Mouse (Mus musculus) lung, postnatal 0 days (tissue): ENCODE measurements around the gene Ubc. TPM values are rescaled to one million over a fixed set of nuclear protein-coding genes. Genes with fewer than 3 reads are reported as not detected.

Experiments used
- ATAC-seq: fragments of 200-750 bp; cut with Nextera tagmentation; 2 replicates; pipeline ENCODE4 v1.8.0; 2017; ENCODE audit warnings: moderate library complexity
- DNase-seq: peaks from one replicate; pipeline ENCODE4 v3.0.0-alpha.2; 2016; ENCODE audit warnings: low spot score
- H3K27ac ChIP-seq: fragments of 300-500 bp; sonication (generic); 2 replicates; pipeline ENCODE4 v1.5.1; 2014; ENCODE audit warnings: antibody characterized with exemption, mild to moderate bottlenecking, low read length, mixed read lengths
- H3K27me3 ChIP-seq: fragments of 300-500 bp; sonication (generic); replicated peaks from 2 replicates; pipeline ENCODE4 v1.6.1; 2014; ENCODE audit warnings: low read length, mixed read lengths; ENCODE audit not compliant: insufficient read depth
- H3K36me3 ChIP-seq: fragments of 300-500 bp; sonication (generic); 2 replicates; pipeline ENCODE4 v1.6.1; 2014; ENCODE audit warnings: low read length, mixed read lengths; ENCODE audit not compliant: insufficient read depth
- H3K4me1 ChIP-seq: fragments of 300-500 bp; sonication (generic); 2 replicates; pipeline ENCODE4 v1.6.1; 2014; ENCODE audit warnings: antibody characterized with exemption, low read depth, low read length, mixed read lengths; ENCODE audit not compliant: insufficient read depth
- H3K4me2 ChIP-seq: fragments of 300-500 bp; sonication (generic); replicated peaks from 2 replicates; pipeline ENCODE4 v1.6.1; 2014; ENCODE audit warnings: low read depth, mild to moderate bottlenecking, low read length, moderate library complexity, mixed read lengths
- H3K4me3 ChIP-seq: fragments of 300-500 bp; sonication (generic); 2 replicates; pipeline ENCODE4 v1.5.1; 2014; ENCODE audit warnings: low read depth, low read length
- H3K9ac ChIP-seq: fragments of 300-500 bp; sonication (generic); replicated peaks from 2 replicates; pipeline ENCODE4 v1.6.1; 2014; ENCODE audit warnings: low read depth, mild to moderate bottlenecking
- H3K9me3 ChIP-seq: fragments of 300-500 bp; sonication (generic); 2 replicates; pipeline ENCODE4 v1.6.1; 2016; ENCODE audit warnings: low read length, mixed read lengths
- CTCF ChIP-seq: IDR thresholded peaks from 2 replicates; pipeline ENCODE4 v1.5.1; 2016; ENCODE audit warnings: antibody characterized with exemption, mild to moderate bottlenecking
- EP300 ChIP-seq: IDR thresholded peaks from 2 replicates; pipeline ENCODE4 v1.6.1; 2016; ENCODE audit warnings: antibody characterized with exemption, mild to moderate bottlenecking, control low read depth
- whole genome bisulfite sequencing: fragments of 180-500 bp; shearing (Covaris S2); extraction: QIAGEN DNeasy Blood & Tissue Kit; methylation state at CpG from one replicate; pipeline ENCODE4 v1.1.7; 2014; 5-methylcytosine and 5-hydroxymethylcytosine counted together
- polyA plus RNA-seq: library from polyadenylated mRNA; unstranded; fragments of >200 nt; fragmentation: Nextera tagmentation; extraction: Ambion mirVana; gene quantifications from 2 replicates; pipeline ENCODE4 v1.2.1, GENCODE M21; 2015

The Ubc gene
- polyA plus RNA-seq, 1 experiment from 2014 or later: 751 TPM

- ATAC-seq (peak; percentile 78), DNase-seq (peak; percentile 89)
- Histone ChIP-seq H3K9ac (peak overlapping the region; percentile 50), H3K4me2 (peak overlapping the region; percentile 77), H3K27me3 (no peaks in the 10 kb centered on the region), H3K9me3 (no peaks in the 10 kb centered on the region), H3K4me3 (peak overlapping the region; percentile 53), H3K36me3 (no peaks in the 10 kb centered on the region), H3K27ac (peak overlapping the region; percentile 89), H3K4me1 (peaks cover 17% of the 10 kb centered on the region)
- 0% methylated on average over 31 of the region's 31 CpGs for WGBS
- TF ChIP-seq CTCF (no peak), EP300 (peak; percentile 66)
Observed at GRCm38 (mm10) chr5:125405546-125406248, 15.7 kb upstream of the Ubc start.

GRCm38 (mm10) chr5:125404903-125405545 is 15.0 kb upstream of the Ubc start:
- under 1% methylated on average over 28 of the region's 28 CpGs for WGBS
- TF ChIP-seq CTCF: no peak
- TF ChIP-seq EP300: no peak
- peak overlapping the region; percentile 50 for H3K9ac ChIP-seq
- ATAC-seq (peak; percentile 10; the same call in 1 of the 2 replicates), DNase-seq (peak; percentile 67)
- peaks cover 17% of the 10 kb centered on the region for H3K4me1 ChIP-seq
- H3K9me3 ChIP-seq: no peaks in the 10 kb centered on the region
- H3K4me2 ChIP-seq: peak overlapping the region; percentile 77
- peak overlapping the region; percentile 78 for H3K27ac ChIP-seq
- no peaks in the 10 kb centered on the region for H3K36me3 ChIP-seq
- H3K27me3 ChIP-seq: no peaks in the 10 kb centered on the region
- peak overlapping the region; percentile 53 for H3K4me3 ChIP-seq

GRCm38 (mm10) chr5:125404536-125404902 is 14.5 kb upstream of the Ubc start:
- Histone ChIP-seq H3K4me1 (peaks cover 13% of the 10 kb centered on the region), H3K9ac (peak overlapping the region; percentile 50), H3K4me3 (peak overlapping the region; percentile 53), H3K27me3 (no peaks in the 10 kb centered on the region), H3K36me3 (no peaks in the 10 kb centered on the region), H3K27ac (peak overlapping the region; percentile 78), H3K4me2 (peak overlapping the region; percentile 77), H3K9me3 (no peaks in the 10 kb centered on the region)
- no peak for TF ChIP-seq CTCF
- TF ChIP-seq EP300: no peak
- no peak for ATAC-seq
- DNase-seq: peak; percentile 55
- 2% methylated on average over 7 of the region's 7 CpGs for WGBS

DNA sequence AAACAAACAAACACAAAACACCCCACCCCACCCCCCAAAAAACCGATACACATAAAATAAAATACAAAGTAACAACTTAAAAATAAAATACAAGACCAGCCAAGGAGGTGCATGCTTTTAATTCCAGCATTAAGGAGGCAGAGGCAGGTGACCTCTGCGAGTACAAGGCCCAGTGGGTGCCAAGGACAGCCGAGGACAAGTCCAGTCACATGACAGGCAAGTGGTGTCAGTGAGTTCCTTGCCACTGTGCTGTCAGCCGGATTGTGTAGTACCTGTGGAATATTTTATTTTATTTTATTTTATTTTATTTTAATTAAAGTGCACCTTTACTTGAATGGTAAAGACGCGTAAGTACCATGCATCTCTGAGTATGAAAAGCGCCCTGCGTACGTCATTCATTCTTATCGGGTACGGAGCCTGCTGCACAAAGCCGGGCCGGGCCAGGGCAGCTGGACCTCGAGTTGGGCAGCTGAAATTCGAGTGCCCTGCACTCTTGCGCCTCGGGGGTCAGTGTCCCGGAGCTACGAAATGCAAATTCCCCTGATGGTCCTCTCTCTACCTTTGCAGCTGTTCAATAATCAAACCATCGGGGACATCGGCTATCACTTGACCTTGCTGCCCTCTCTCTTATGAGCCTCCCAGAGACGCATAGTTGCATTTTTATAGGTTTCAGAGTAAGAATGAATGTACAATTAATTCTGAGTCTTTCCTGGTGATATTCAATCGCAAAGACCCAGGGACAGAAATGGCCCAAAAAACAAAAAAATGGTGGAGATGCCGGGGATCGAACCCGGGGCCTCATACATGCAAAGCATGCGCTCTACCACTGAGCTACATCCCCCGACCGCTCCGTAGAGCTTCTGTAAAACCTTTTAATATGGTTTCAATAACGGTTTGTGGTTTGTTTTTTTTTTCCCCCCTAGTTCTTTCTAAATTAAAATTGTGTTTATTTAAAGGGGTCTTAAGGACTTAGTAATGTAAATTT is 13.8 kb upstream of the Ubc start:
- Histone ChIP-seq H3K27me3 (no peaks in the 10 kb centered on the region), H3K4me2 (peak overlapping the region; percentile 77), H3K4me1 (peaks cover 13% of the 10 kb centered on the region; the same call in 1 of the 2 replicates), H3K4me3 (peak overlapping the region; percentile 10; the same call in 1 of the 2 replicates), H3K9ac (no peak overlapping the region), H3K27ac (no peak overlapping the region), H3K9me3 (no peaks in the 10 kb centered on the region), H3K36me3 (no peaks in the 10 kb centered on the region)
- DNase-seq: peak; percentile 64
- TF ChIP-seq EP300 (peak; percentile 50), CTCF (no peak)
- ATAC-seq: no peak
- 13% methylated on average over 31 of the region's 31 CpGs for WGBS

- Histone ChIP-seq H3K4me3 (no peak overlapping the region), H3K4me1 (peaks cover 13% of the 10 kb centered on the region; the same call in 1 of the 2 replicates), H3K4me2 (no peak overlapping the region), H3K27ac (no peak overlapping the region), H3K9ac (no peak overlapping the region), H3K27me3 (no peaks in the 10 kb centered on the region), H3K36me3 (no peaks in the 10 kb centered on the region), H3K9me3 (no peaks in the 10 kb centered on the region)
- no peak for TF ChIP-seq EP300
- no peak for TF ChIP-seq CTCF
- ATAC-seq (no peak), DNase-seq (no peak)
- 65% methylated on average over 6 of the region's 6 CpGs for WGBS
Observed at GRCm38 (mm10) chr5:125402991-125403390, 13.0 kb upstream of the Ubc start.

- TF ChIP-seq EP300: no peak
- no peak for TF ChIP-seq CTCF
- DNase-seq (no peak), ATAC-seq (no peak)
- H3K36me3 ChIP-seq: no peaks in the 10 kb centered on the region
- no peak overlapping the region for H3K9ac ChIP-seq
- peaks cover 13% of the 10 kb centered on the region; the same call in 1 of the 2 replicates for H3K4me1 ChIP-seq
- no peak overlapping the region for H3K27ac ChIP-seq
- no peak overlapping the region for H3K4me3 ChIP-seq
- H3K9me3 ChIP-seq: no peaks in the 10 kb centered on the region
- H3K4me2 ChIP-seq: no peak overlapping the region
- WGBS: 63% methylated on average over 10 of the region's 10 CpGs
- no peaks in the 10 kb centered on the region for H3K27me3 ChIP-seq
Observed at GRCm38 (mm10) chr5:125402476-125402875, 12.5 kb upstream of the Ubc start.
